Comparison of ENCODE assay signal across 10 mouse cellular contexts in the genomic region with DNA sequence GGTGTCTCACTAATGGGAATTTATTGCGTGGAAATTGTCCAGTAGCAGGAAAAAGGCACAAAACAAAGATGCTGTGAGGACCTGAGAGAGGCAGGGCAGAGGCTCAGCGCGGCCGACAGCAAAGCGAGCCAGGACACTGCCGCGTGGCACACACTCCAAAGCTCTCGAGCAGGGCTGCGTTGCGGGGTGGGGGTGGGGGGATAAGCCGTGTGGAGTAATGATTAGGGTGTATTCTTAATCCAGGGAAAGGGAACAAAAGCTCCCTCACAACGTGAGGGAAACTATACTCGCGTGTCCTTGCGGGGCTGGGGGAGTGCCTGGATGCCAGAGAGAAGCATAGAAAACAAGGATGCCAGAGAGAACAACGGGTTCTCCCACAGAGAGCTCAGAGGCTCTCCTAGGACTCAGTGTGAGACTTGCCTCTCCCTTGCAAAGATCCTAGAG. TPM values are rescaled to one million over a fixed set of nuclear protein-coding genes. Genes with fewer than 3 reads are reported as not detected.
DNase-seq lines count a peak whose midpoint lies in the region; ATAC-seq and TF ChIP-seq lines count a peak whose summit lies in the region.
"Had no signal": no experiment of that assay in that cellular context is flagged by ENCODE, and none has a peak within 500 bp of the region (broad histone marks: within the 10 kb centered on the region; RNA-seq: fewer than 3 reads in every experiment).

No protein-coding gene starts in this region.

- no peaks in the 10 kb centered on the region for H3K9me3 ChIP-seq in heart, embryonic 11.5 days (replicated peaks; ENCODE audit: control insufficient read depth, low read length)
- no peaks in the 10 kb centered on the region for H3K9me3 ChIP-seq in ES-E14 (ENCODE audit: control insufficient read depth, insufficient read depth, low read depth, low read length)
- no peaks in the 10 kb centered on the region for H3K9me3 ChIP-seq in hindbrain, embryonic 10.5 days
- no peaks in the 10 kb centered on the region for H3K9me3 ChIP-seq in midbrain, embryonic 12.5 days

- no peak overlapping the region for H3K27ac ChIP-seq in heart, embryonic 11.5 days (ENCODE audit: low read depth, low read length)
- no peak overlapping the region; the same call in 1 of the 2 replicates for H3K27ac ChIP-seq in ES-E14 (ENCODE audit: insufficient read depth, low read depth, low read length, poor library complexity, severe bottlenecking)
- H3K27ac ChIP-seq in hindbrain, embryonic 10.5 days: peak overlapping the region; percentile 81
- H3K27ac ChIP-seq in midbrain, embryonic 12.5 days (replicated peaks): peak overlapping the region; percentile 43

- H3K4me1 ChIP-seq in heart, embryonic 11.5 days (ENCODE audit: control insufficient read depth, insufficient read depth, low read length): peaks cover 59% of the 10 kb centered on the region
- peaks cover 19 to 63% of the 10 kb centered on the region in 2 experiments for H3K4me1 ChIP-seq in ES-E14 (ENCODE audit: control insufficient read depth in 2 of 2, insufficient read depth in 2 of 2, low read length in 2 of 2, poor library complexity in 1 of 2)
- peaks cover 69% of the 10 kb centered on the region for H3K4me1 ChIP-seq in hindbrain, embryonic 10.5 days (replicated peaks)
- peaks cover 76% of the 10 kb centered on the region for H3K4me1 ChIP-seq in midbrain, embryonic 12.5 days

- intact Hi-C loops in heart, postnatal 25 days (cut with DNase I): loop anchor here (5.0 kb wide), 1 partner anchor 218 kb away; no protein-coding TSS in a partner anchor
- intact Hi-C loops in left cerebral cortex, postnatal 25 days (cut with DNase I): no loop called here

- peak overlapping the region; percentile 3; the same call in 1 of the 2 replicates for H3K9ac ChIP-seq in heart, embryonic 11.5 days (ENCODE audit: low read depth, low read length)
- peak overlapping the region; percentile 28; the same call in 1 of the 2 replicates for H3K9ac ChIP-seq in ES-E14 (ENCODE audit: insufficient read depth, low read depth, low read length, poor library complexity, severe bottlenecking)
- H3K9ac ChIP-seq in midbrain, embryonic 12.5 days (replicated peaks): peak overlapping the region; percentile 24

- H3K4me2 ChIP-seq in heart, embryonic 11.5 days: peak overlapping the region; percentile 52
- peak overlapping the region; percentile 41 for H3K4me2 ChIP-seq in midbrain, embryonic 12.5 days (replicated peaks)

- in situ Hi-C loops in ES-E14 (cut with MboI; ENCODE audit: low sequenced_read_pairs in 2 of 2, unreplicated experiment in 2 of 2): loop anchor here in 1 of 2 experiments (10.0 kb wide), 1 partner anchor 350 kb away; no protein-coding TSS in a partner anchor

- DNase-seq in heart, postnatal 25 days (ENCODE audit: low spot score): no peak
- no peak for DNase-seq in ES-E14 (ENCODE audit: low read depth, low spot score)
- peak; percentile 42 for DNase-seq in hindbrain, embryonic 10.5 days (ENCODE audit: low spot score)
- no peak for DNase-seq in adrenal gland, postnatal 25 days
- no peak for DNase-seq in gastrocnemius, postnatal 10 days
- DNase-seq in left cerebral cortex, postnatal 25 days (ENCODE audit: low spot score in 2 of 2): no peak
- DNase-seq: kidney, adult 2 months; thymus, adult 18-20 months had no signal

- no peak overlapping the region for H3K4me3 ChIP-seq in heart, embryonic 11.5 days (ENCODE audit: low read depth, low read length)
- peak overlapping the region; percentile 4; a peak in 1 of 4 replicates for H3K4me3 ChIP-seq in ES-E14 (ENCODE audit: insufficient read depth in 1 of 2, low read depth in 1 of 2, low read length in 2 of 2, poor library complexity in 1 of 2, severe bottlenecking in 1 of 2)
- peak overlapping the region; percentile 41 for H3K4me3 ChIP-seq in hindbrain, embryonic 10.5 days
- peak overlapping the region; percentile 3 for H3K4me3 ChIP-seq in midbrain, embryonic 12.5 days

- no peaks in the 10 kb centered on the region for H3K36me3 ChIP-seq in heart, embryonic 11.5 days (ENCODE audit: control insufficient read depth, insufficient read depth, low read length)
- no peaks in the 10 kb centered on the region for H3K36me3 ChIP-seq in ES-E14 (ENCODE audit: control insufficient read depth, insufficient read depth, low read length, poor library complexity, severe bottlenecking)
- no peaks in the 10 kb centered on the region for H3K36me3 ChIP-seq in hindbrain, embryonic 10.5 days
- H3K36me3 ChIP-seq in midbrain, embryonic 12.5 days: no peaks in the 10 kb centered on the region

- H3K27me3 ChIP-seq in heart, embryonic 11.5 days (ENCODE audit: control insufficient read depth, insufficient read depth, low read length): peaks cover 5% of the 10 kb centered on the region
- peaks cover 95% of the 10 kb centered on the region for H3K27me3 ChIP-seq in hindbrain, embryonic 10.5 days (ENCODE audit: insufficient read depth, poor library complexity, severe bottlenecking)
- peaks cover 96% of the 10 kb centered on the region for H3K27me3 ChIP-seq in midbrain, embryonic 12.5 days

- ATAC-seq in heart, embryonic 11.5 days (replicated peaks; ENCODE audit: insufficient number of reproducible peaks, low FRiP score, low TSS enrichment): no peak
- no peak; the same call in 1 of the 2 replicates for ATAC-seq in midbrain, embryonic 12.5 days (ENCODE audit: low FRiP score, low read depth)

- 2% methylated on average over 16 of the region's 16 CpGs for WGBS in heart, embryonic 11.5 days (ENCODE audit: insufficient replicate concordance)
- WGBS in hindbrain, embryonic 10.5 days: under 1% methylated on average over 16 of the region's 16 CpGs
- under 1% methylated on average over 16 of the region's 16 CpGs for WGBS in midbrain, embryonic 12.5 days

TF ChIP-seq in ES-E14, 5 proteins besides CTCF, POLR2A, EP300 and RAD21:
- no peak for TF ChIP-seq MAFK (IDR thresholded peaks at IDR 0.05; ENCODE audit: insufficient read depth, low read depth, low read length)

RNA-seq across cellular contexts. Expression of gene Aldh1b1, which starts 33.7 kb away (rescaled TPM):
- polyA plus RNA-seq in heart, embryonic 11.5 days (2014; fragmentation: Nextera tagmentation; extraction: Ambion mirVana): 33.1 and 49.0 TPM in 2 replicates
- 10 to 100 TPM; 16.0 to 17.5 TPM for total RNA-seq in heart, postnatal 25 days (2021)
- 3.6 and 4.0 TPM in 2 replicates for total RNA-seq in ES-E14 (2012; rRNA removed)
- 7.3 and 7.4 TPM in 2 replicates for polyA plus RNA-seq in hindbrain, embryonic 10.5 days (2016; fragmentation: Nextera tagmentation; extraction: Ambion mirVana)
- 8.6 and 9.0 TPM in 2 replicates for polyA plus RNA-seq in midbrain, embryonic 12.5 days (2016; fragmentation: Nextera tagmentation; extraction: Ambion mirVana)
- 32.9 and 42.0 TPM in 2 replicates for total RNA-seq in adrenal gland, postnatal 25 days (2021)
- 1 to 10 TPM; 1.8 to 2.5 TPM for total RNA-seq in gastrocnemius, postnatal 10 days (2021)
- 1 to 10 TPM; 5.7 to 6.4 TPM for total RNA-seq in left cerebral cortex, postnatal 25 days (2021)

Comparison
In these comparisons a context has a peak if more than half of its experiments do, and no peak if none do; other contexts are left out.
1. H3K27ac ChIP-seq: peak in hindbrain, embryonic 10.5 days (single experiment) and midbrain, embryonic 12.5 days (single experiment); none in heart, embryonic 11.5 days (single experiment) and ES-E14 (single experiment).
2. Peak in every context shown above with its lines, with median percentiles within 50 percentile points of each other: H3K9ac ChIP-seq.